Mouse (Mus musculus) limb, embryonic 15.5 days (tissue): ENCODE data around the gene Slc35f2. TPM values are rescaled to one million over a fixed set of nuclear protein-coding genes. Genes with fewer than 3 reads are reported as not detected.
A peak's percentile ranks its signal among the peaks of the same experiment; 100 is the strongest.

Experiments
- ATAC-seq: fragments of 200-750 bp; cut with Nextera tagmentation; 2 replicates; pipeline ENCODE4 v1.8.0; 2017; ENCODE audit warnings: low read depth, moderate TSS enrichment; ENCODE audit not compliant: insufficient number of reproducible peaks, low FRiP score, low TSS enrichment
- H3K27ac ChIP-seq: fragments of 300-500 bp; sonication (generic); 2 replicates; pipeline ENCODE4 v1.5.1; 2015; ENCODE audit warnings: moderate library complexity, mild to moderate bottlenecking, inconsistent platforms
- H3K27me3 ChIP-seq: fragments of 300-500 bp; sonication (generic); 2 replicates; pipeline ENCODE4 v1.6.1; 2015; ENCODE audit warnings: inconsistent platforms
- H3K36me3 ChIP-seq: fragments of 300-500 bp; sonication (generic); 2 replicates; pipeline ENCODE4 v1.6.1; 2015; ENCODE audit warnings: inconsistent platforms
- H3K4me1 ChIP-seq: fragments of 300-500 bp; sonication (generic); 2 replicates; pipeline ENCODE4 v1.6.1; 2015; ENCODE audit warnings: inconsistent platforms
- H3K4me2 ChIP-seq: fragments of 300-500 bp; sonication (generic); 2 replicates; pipeline ENCODE4 v1.6.1; 2015; ENCODE audit warnings: mild to moderate bottlenecking, inconsistent platforms
- H3K4me3 ChIP-seq: fragments of 300-500 bp; sonication (generic); 2 replicates; pipeline ENCODE4 v1.5.1; 2015; ENCODE audit warnings: mild to moderate bottlenecking, inconsistent platforms
- H3K9ac ChIP-seq: fragments of 300-500 bp; sonication (generic); 2 replicates; pipeline ENCODE4 v1.6.1; 2015; ENCODE audit warnings: inconsistent platforms
- H3K9me3 ChIP-seq: fragments of 300-500 bp; sonication (generic); 2 replicates; pipeline ENCODE4 v1.6.1; 2016; ENCODE audit warnings: inconsistent platforms
- WGBS: fragments of 180-500 bp; shearing (Covaris S2); methylation state at CpG from one replicate; pipeline ENCODE4 v1.1.7; 2015; 5-methylcytosine and 5-hydroxymethylcytosine counted together
- polyA plus RNA-seq: library from polyadenylated mRNA; unstranded; fragments of >200 nt; fragmentation: Nextera tagmentation; extraction: Ambion mirVana; gene quantifications from 2 replicates; pipeline ENCODE4 v1.2.1, GENCODE M21; 2015

Gene Slc35f2
- polyA plus RNA-seq, 1 experiment from 2014 or later = 5.6 TPM

DNA sequence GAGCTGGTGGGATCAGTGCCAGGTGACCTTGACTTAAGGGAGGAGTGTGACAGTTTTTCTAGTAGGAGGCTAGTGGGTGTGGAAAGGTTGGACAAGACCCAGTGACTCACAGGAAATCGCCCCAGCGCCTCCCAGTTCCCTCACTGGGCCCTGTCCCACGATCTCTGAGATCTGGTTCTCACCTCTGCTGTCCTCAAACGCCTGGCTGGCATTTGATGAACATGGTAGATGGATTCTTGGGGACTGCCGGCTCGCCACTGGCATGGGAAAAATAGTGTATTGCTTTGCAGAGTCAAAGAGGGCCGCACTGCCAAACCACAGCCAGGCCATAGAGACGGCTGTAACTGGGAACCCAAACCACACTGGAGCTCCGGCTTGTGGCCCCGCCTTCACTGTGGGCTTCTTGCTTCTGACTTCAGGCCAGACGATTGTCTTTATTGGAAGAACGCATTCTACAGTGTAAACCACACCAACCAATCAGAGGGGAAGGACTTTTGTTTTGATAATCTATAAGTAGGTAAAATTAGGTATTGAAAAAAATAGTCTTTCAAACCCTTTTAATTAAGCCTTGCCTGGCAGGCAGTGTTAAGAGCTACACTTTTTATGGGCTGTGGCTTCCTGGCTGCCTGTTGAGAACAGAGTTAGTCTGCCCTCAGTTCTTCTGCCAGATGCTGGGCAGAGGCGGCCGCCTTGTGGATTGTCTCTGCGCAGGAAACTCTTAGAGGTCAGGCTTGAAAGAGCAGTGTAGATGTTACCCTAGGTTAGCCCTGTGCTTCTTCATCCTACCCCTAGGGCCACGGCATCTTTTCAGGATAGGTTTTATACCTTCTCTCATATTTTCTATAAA, 15.4 kb downstream of the Slc35f2 start:
- no peaks in the 10 kb centered on the region for H3K36me3 ChIP-seq
- no peak overlapping the region for H3K4me2 ChIP-seq
- no peak overlapping the region for H3K4me3 ChIP-seq
- H3K27me3 ChIP-seq = no peaks in the 10 kb centered on the region
- H3K27ac ChIP-seq = peak overlapping the region; percentile 38; the same call in 1 of the 2 replicates
- no peaks in the 10 kb centered on the region for H3K9me3 ChIP-seq
- peak; percentile 52; the same call in 1 of the 2 replicates for ATAC-seq
- peaks cover 8% of the 10 kb centered on the region for H3K4me1 ChIP-seq
- 37% methylated on average over 16 of the region's 16 CpGs for WGBS
- no peak overlapping the region for H3K9ac ChIP-seq

DNA sequence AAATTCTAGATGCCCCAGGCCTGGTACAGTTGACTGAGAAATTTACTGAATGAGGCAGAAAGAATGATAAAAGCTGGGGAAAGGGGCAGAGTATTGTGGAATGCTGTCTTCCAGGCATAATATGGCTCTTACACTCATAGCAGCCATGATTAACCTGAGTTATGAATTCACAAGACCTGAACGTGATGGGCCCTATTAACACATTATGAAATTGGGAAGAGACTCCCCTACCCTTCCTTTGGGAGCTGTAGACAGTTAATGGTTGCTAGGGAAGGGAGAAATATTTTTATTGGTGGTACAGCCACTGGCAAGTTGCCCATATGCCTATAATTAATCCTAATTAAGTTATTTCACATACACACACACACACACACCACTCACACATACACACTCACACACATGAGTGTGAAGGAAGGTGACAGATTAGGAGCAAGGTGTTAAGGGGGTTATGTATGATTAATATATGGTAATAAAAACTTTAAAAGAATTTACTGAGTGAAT, 22.5 kb downstream of the Slc35f2 start:
- no peaks in the 10 kb centered on the region for H3K36me3 ChIP-seq
- H3K4me1 ChIP-seq = peaks cover 10% of the 10 kb centered on the region
- H3K9ac ChIP-seq = no peak overlapping the region
- no peak overlapping the region for H3K4me3 ChIP-seq
- H3K27me3 ChIP-seq = no peaks in the 10 kb centered on the region
- H3K27ac ChIP-seq = no peak overlapping the region
- ATAC-seq = no peak
- no peaks in the 10 kb centered on the region for H3K9me3 ChIP-seq
- 33% methylated on average over 1 of the region's 1 CpGs for WGBS
- H3K4me2 ChIP-seq = no peak overlapping the region

DNA sequence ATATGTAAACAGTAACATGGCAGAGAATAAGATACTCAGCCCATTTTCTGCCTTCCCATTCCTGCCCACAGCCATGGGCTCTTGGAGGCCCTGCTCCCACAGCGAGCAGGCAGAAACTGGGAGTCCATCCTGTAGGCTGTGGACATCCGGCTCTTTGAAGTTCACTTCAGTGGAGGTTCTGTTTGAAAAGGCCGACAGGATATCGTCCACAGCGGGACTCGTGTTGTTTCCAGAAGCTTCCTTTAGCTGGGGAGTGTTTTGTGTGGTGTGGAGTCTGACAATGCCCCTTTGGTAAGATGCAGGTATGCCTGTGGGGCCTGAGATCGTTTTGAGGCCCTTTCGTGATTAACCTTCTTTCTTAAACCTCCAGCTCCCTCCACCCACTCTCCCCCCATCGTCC, 23.2 kb downstream of the Slc35f2 start:
- no peak overlapping the region for H3K4me2 ChIP-seq
- H3K27ac ChIP-seq = no peak overlapping the region
- no peaks in the 10 kb centered on the region for H3K36me3 ChIP-seq
- H3K9ac ChIP-seq = no peak overlapping the region
- no peak overlapping the region for H3K4me3 ChIP-seq
- H3K4me1 ChIP-seq = peaks cover 10% of the 10 kb centered on the region
- WGBS = 26% methylated on average over 9 of the region's 9 CpGs
- H3K27me3 ChIP-seq = no peaks in the 10 kb centered on the region
- no peaks in the 10 kb centered on the region for H3K9me3 ChIP-seq
- no peak for ATAC-seq

DNA sequence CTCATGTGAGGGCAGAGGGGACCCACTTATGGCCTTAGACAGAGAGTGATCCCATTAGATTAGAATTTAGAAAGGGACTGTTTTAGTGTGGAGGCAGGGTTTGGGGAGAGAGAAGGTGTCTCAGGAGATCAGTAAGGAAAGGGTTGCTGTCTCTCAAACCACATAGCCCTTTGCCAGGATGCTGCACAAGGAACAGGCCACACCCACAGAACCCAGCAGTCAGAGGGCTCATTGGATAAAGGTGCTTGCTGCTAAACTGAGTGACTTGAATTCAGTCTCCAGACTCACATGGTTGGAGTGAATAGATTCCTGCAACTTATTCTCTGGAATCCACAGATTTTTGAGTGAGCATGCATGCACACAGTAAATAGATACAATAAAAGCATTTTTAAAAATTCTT, 24.0 kb downstream of the Slc35f2 start:
- peaks cover 10% of the 10 kb centered on the region for H3K4me1 ChIP-seq
- no peak overlapping the region for H3K4me2 ChIP-seq
- H3K27me3 ChIP-seq = no peaks in the 10 kb centered on the region
- no peaks in the 10 kb centered on the region for H3K9me3 ChIP-seq
- no peaks in the 10 kb centered on the region for H3K36me3 ChIP-seq
- ATAC-seq = no peak
- H3K4me3 ChIP-seq = no peak overlapping the region
- H3K9ac ChIP-seq = no peak overlapping the region
- no peak overlapping the region for H3K27ac ChIP-seq

DNA sequence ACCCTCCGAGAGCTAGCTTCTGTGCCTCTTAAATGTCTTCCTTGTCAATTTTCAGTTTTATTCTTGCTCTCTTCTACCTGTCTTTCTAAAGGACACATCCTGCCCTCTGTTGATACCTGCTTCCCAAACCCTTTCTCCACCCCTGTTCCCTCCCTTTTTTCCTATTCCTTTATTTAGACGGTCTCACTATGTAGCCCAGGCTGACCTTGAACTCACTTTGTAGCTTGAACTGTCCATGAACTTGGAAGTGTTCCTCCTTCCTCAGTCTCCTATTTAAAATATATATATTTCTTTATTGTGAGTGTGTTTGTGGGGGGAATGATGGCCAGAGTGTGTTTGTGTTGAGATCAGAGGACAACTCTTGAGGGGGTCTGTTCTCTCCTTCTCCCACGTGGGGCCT, 25.0 kb downstream of the Slc35f2 start:
- no peaks in the 10 kb centered on the region for H3K27me3 ChIP-seq
- H3K4me2 ChIP-seq = no peak overlapping the region
- H3K9ac ChIP-seq = no peak overlapping the region
- H3K4me3 ChIP-seq = no peak overlapping the region
- no peaks in the 10 kb centered on the region for H3K9me3 ChIP-seq
- no peak for ATAC-seq
- WGBS = 91% methylated on average over 3 of the region's 3 CpGs
- H3K36me3 ChIP-seq = no peaks in the 10 kb centered on the region
- H3K4me1 ChIP-seq = peaks cover 10% of the 10 kb centered on the region
- no peak overlapping the region for H3K27ac ChIP-seq

DNA sequence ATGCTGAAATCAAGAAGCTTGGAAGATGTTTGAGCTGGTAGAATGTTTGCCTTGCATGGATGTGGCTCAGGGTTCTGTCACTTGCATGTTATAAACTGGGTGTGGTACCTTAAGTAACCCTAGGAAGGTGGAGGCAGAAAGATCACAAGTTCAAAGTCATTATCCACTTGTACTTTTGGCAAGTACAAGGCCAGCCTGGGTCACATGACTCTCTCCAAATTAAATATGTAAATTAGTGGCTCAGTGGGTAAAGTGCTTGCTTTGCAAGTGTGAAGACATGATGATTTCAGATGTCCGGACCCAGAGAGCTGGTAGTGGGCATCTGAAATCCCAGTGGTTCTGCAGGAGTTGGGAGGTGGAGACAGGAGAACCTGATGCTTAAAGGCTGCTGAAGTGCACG, 25.8 kb downstream of the Slc35f2 start:
- Histone ChIP-seq H3K4me3 (no peak overlapping the region), H3K4me1 (peaks cover 10% of the 10 kb centered on the region), H3K9ac (no peak overlapping the region), H3K4me2 (no peak overlapping the region), H3K27ac (no peak overlapping the region), H3K9me3 (no peaks in the 10 kb centered on the region), H3K36me3 (no peaks in the 10 kb centered on the region), H3K27me3 (no peaks in the 10 kb centered on the region)
- WGBS = 85% methylated on average over 2 of the region's 2 CpGs
- ATAC-seq = no peak

DNA sequence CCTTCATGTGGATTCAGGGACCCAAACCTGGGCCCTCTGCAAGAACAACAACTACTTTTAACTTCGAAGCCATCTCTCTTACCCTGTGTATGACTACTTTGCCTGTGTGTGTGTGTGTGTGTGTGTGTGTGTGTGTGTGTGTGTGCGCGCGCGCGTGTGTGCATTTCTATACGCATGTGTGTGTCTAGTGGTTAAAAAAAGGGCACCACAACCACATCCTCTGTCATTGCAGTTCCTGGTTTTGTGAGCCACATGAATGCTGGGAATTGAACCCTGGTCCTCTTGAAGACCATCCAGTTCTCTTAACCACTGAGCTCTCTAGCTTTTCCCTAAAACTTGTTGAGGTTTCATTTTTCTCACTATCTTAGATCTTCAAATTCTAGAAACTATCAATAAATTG, 31.6 kb downstream of the Slc35f2 start:
- no peak overlapping the region for H3K4me2 ChIP-seq
- no peaks in the 10 kb centered on the region for H3K4me1 ChIP-seq
- H3K4me3 ChIP-seq = no peak overlapping the region
- ATAC-seq = no peak
- H3K27ac ChIP-seq = no peak overlapping the region
- 96% methylated on average over 7 of the region's 7 CpGs for WGBS
- no peaks in the 10 kb centered on the region for H3K27me3 ChIP-seq
- H3K9ac ChIP-seq = no peak overlapping the region
- no peaks in the 10 kb centered on the region for H3K9me3 ChIP-seq
- no peaks in the 10 kb centered on the region for H3K36me3 ChIP-seq

DNA sequence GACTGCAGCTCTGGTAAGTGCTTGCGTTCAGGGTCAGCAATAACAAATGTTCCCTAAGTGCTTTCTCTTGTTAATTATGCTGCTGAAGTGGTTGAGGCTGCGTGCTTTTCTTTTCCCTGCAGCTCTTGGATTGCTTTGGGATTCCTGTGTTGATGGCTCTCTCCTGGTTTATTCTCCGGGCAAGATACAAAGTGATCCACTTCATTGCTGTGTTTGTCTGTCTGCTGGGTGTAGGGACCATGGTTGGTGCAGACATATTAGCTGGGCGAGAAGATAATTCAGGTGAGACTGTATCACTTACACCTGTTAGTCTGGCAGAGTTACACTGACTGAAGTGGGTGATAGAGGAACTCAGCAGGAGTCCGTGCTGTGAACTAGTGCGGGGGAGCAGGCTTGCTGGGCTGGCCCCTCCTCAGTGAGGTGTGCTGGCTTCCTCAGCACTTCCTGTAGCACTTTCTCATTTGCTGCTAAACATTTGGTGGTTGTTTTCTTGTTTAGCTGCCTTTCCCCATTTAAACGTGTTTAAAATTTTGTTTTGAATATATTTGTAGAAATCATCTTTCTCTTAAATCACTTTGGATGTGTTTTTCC, 35.3 kb downstream of the Slc35f2 start:
- ATAC-seq = no peak
- no peaks in the 10 kb centered on the region for H3K4me1 ChIP-seq
- H3K4me3 ChIP-seq = no peak overlapping the region
- no peak overlapping the region for H3K9ac ChIP-seq
- 23% methylated on average over 7 of the region's 7 CpGs for WGBS
- no peak overlapping the region for H3K4me2 ChIP-seq
- no peak overlapping the region for H3K27ac ChIP-seq
- H3K9me3 ChIP-seq = no peaks in the 10 kb centered on the region
- no peaks in the 10 kb centered on the region for H3K27me3 ChIP-seq
- H3K36me3 ChIP-seq = no peaks in the 10 kb centered on the region

DNA sequence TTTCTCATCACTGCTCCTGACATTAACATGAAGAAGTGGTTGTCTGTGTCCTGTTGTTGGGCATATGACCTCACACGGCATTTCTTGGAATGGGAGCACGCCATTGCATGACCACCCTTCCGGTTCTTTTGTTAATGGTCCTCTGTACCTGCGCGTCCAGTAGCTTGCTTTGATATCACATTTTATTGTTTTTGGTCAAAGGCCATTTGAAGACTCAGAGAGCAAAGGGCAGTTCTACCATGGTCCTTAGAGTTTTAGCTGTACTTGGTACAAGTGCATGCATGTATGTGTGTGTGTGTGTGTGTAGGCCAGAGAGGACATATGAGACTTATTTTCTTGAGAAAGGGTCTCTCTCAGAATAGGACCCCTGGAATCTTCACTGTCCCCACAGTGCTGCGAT, 42.1 kb downstream of the Slc35f2 start:
- Histone ChIP-seq H3K4me1 (no peaks in the 10 kb centered on the region), H3K36me3 (no peaks in the 10 kb centered on the region), H3K4me3 (no peak overlapping the region), H3K9me3 (no peaks in the 10 kb centered on the region), H3K27ac (no peak overlapping the region), H3K27me3 (no peaks in the 10 kb centered on the region), H3K9ac (no peak overlapping the region), H3K4me2 (no peak overlapping the region)
- ATAC-seq = no peak
- 92% methylated on average over 6 of the region's 6 CpGs for WGBS

DNA sequence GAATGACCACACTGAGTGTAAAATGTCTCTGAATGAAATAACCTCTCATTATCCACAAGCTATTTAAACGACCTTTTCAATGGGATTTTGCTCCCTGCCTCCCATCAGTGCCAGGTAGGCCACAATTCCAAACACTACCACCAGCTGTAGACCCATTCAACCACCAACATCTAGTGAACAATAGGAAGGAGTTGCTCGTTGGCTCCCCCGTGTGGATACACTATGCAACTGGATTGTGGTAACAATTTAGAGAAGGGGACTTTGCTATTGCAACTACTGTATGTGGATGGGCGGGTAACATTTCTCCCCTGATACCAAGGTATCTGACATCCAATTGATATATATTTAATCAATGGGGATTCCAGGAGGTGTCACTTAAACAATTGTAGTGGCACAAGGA, 47.4 kb downstream of the Slc35f2 start:
- no peak for ATAC-seq
- H3K9ac ChIP-seq = no peak overlapping the region
- H3K27ac ChIP-seq = no peak overlapping the region
- H3K4me3 ChIP-seq = no peak overlapping the region
- H3K27me3 ChIP-seq = no peaks in the 10 kb centered on the region
- no peaks in the 10 kb centered on the region for H3K4me1 ChIP-seq
- H3K36me3 ChIP-seq = no peaks in the 10 kb centered on the region
- 32% methylated on average over 4 of the region's 4 CpGs for WGBS
- H3K4me2 ChIP-seq = no peak overlapping the region
- H3K9me3 ChIP-seq = no peaks in the 10 kb centered on the region

DNA sequence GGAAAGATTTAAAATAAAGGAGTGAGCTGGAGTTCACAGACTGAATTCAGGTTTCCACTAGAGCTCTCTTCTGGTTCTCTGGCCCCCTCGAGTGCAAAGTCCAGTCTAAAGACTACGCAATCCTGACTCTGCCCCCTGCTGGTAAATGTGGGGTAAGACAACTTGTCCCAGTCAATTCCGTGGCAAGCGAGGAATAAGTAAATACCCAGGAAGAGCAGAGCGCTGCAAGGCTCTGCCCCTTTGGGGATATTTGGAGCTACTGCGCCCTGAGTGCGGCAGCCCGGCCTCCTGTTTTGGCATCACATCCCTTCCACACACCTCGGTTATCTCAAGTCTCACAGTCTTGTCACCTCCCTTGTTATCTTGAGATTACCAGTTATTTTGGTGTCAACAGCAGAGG, 54.0 kb downstream of the Slc35f2 start:
- 7% methylated on average over 9 of the region's 9 CpGs for WGBS
- Histone ChIP-seq H3K4me3 (no peak overlapping the region), H3K9me3 (no peaks in the 10 kb centered on the region), H3K4me1 (peaks cover 3% of the 10 kb centered on the region; the same call in 1 of the 2 replicates), H3K4me2 (no peak overlapping the region), H3K27me3 (peaks cover 3% of the 10 kb centered on the region; the same call in 1 of the 2 replicates), H3K36me3 (no peaks in the 10 kb centered on the region), H3K27ac (no peak overlapping the region), H3K9ac (no peak overlapping the region)
- ATAC-seq = no peak

DNA sequence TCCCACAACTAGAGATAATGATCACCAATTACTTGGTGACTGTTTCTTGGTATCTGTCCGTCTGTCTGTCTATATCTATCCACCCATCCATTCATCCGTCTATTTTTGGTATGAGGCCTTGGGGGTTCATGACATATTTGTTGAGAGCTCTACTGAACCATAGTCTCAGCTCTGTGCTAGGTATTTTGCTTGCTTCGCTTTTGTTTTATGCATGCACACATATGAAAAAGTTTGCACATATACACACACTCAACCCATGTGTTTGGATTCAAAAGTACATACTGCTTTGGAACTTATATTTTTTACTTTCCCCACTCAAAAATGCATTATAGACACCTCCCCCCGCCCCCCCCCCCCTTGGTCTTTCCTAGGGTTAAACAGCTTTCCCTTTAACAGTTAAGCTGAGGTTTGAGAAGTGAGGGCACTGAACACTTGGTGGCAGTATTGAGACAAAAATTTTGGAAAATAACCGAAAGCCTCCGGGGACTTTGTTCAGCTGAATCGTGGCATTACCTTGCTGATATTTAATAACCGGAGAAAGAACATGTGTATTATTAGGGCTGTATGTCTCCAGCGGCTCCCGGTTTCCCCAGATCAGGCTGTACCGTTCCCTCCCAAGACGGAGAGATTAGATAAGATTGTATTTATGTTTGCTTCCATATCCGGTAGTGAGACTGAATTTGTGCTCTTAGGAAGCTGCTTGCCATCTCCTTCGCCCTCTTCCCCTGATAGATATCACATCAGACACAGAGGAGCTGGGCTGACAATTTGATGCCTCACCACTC, 57.9 kb downstream of the Slc35f2 start:
- Histone ChIP-seq H3K36me3 (no peaks in the 10 kb centered on the region), H3K4me2 (peak overlapping the region; percentile 56), H3K4me1 (peaks cover 3% of the 10 kb centered on the region; the same call in 1 of the 2 replicates), H3K4me3 (peak overlapping the region; percentile 44), H3K9ac (no peak overlapping the region), H3K9me3 (no peaks in the 10 kb centered on the region), H3K27ac (no peak overlapping the region), H3K27me3 (peaks cover 3% of the 10 kb centered on the region; the same call in 1 of the 2 replicates)
- WGBS = 18% methylated on average over 14 of the region's 14 CpGs
- no peak for ATAC-seq
